Mouse (Mus musculus) CD4-positive, CD25-positive, alpha-beta regulatory T cell, adult 2 months (primary cell): ENCODE data around the gene Gpr68.

Experiments used
- DNase-seq: peaks from one replicate; pipeline ENCODE4 v3.0.0-alpha.2; 2012; ENCODE audit warnings: low read depth, low spot score

The Gpr68 gene

GRCm38 (mm10) chr12:100924646-100925339 is 16.8 kb upstream of the Gpr68 start:
- DNase-seq: no peak

GRCm38 (mm10) chr12:100910731-100911130 is 2.7 kb upstream of the Gpr68 start:
- no peak for DNase-seq

- no peak for DNase-seq
These were observed 1.8 kb upstream of the Gpr68 start for GRCm38 (mm10) chr12:100909765-100910164.

- no peak for DNase-seq
These were observed 468 bp upstream of the Gpr68 start for GRCm38 (mm10) chr12:100908298-100909034.

- peak; percentile 53 for DNase-seq
These were observed 1.1 kb downstream of the Gpr68 start for GRCm38 (mm10) chr12:100906861-100907260.

GRCm38 (mm10) chr12:100903761-100904160 is 4.2 kb downstream of the Gpr68 start:
- DNase-seq: peak; percentile 95

GRCm38 (mm10) chr12:100901386-100901785 is 6.6 kb downstream of the Gpr68 start:
- DNase-seq: peak; percentile 70

- peak; percentile 67 for DNase-seq
These were observed 7.1 kb downstream of the Gpr68 start for GRCm38 (mm10) chr12:100900901-100901300.

GRCm38 (mm10) chr12:100899111-100899640 is 8.8 kb downstream of the Gpr68 start:
- DNase-seq: peak; percentile 63

GRCm38 (mm10) chr12:100897736-100898650 is 10.0 kb downstream of the Gpr68 start:
- peak; percentile 55 for DNase-seq

GRCm38 (mm10) chr12:100896661-100897060 is 11.3 kb downstream of the Gpr68 start:
- DNase-seq: no peak

GRCm38 (mm10) chr12:100895504-100895903 is 12.5 kb downstream of the Gpr68 start:
- peak; percentile 87 for DNase-seq

GRCm38 (mm10) chr12:100890548-100890947 is 17.4 kb downstream of the Gpr68 start:
- peak; percentile 54 for DNase-seq

GRCm38 (mm10) chr12:100887801-100888258 is 20.2 kb downstream of the Gpr68 start:
- DNase-seq: peak; percentile 74

- no peak for DNase-seq
These were observed 21.1 kb downstream of the Gpr68 start for GRCm38 (mm10) chr12:100886877-100887276.

- DNase-seq: no peak
These were observed 22.4 kb downstream of the Gpr68 start for GRCm38 (mm10) chr12:100885585-100885984.

GRCm38 (mm10) chr12:100883168-100883567 is 24.8 kb downstream of the Gpr68 start:
- DNase-seq: peak; percentile 82

- DNase-seq: no peak
These were observed 29.4 kb downstream of the Gpr68 start for GRCm38 (mm10) chr12:100878556-100878955.

GRCm38 (mm10) chr12:100877936-100878335 is 30.1 kb downstream of the Gpr68 start:
- DNase-seq: no peak

- DNase-seq: peak; percentile 38
These were observed 32.0 kb downstream of the Gpr68 start for GRCm38 (mm10) chr12:100875960-100876359.

- no peak for DNase-seq
These were observed 32.4 kb downstream of the Gpr68 start for GRCm38 (mm10) chr12:100875553-100875952.

- no peak for DNase-seq
These were observed 34.4 kb downstream of the Gpr68 start for GRCm38 (mm10) chr12:100873612-100874011.
